Mouse (Mus musculus) myocyte (in vitro differentiated cells): ENCODE results near the gene Camk1d.
"Not testable (repeated sequence)": the region's sequence is repeated elsewhere in the genome, so short reads cannot be mapped to it uniquely, and the experiment has no call there.

ENCODE experiments used
- CEBPB ChIP-seq: IDR thresholded peaks from 2 replicates; pipeline ENCODE4 v1.6.1; 2011; ENCODE audit warnings: mild to moderate bottlenecking, moderate library complexity; ENCODE audit not compliant: poor library complexity, insufficient read depth, severe bottlenecking
- E2F4 ChIP-seq: IDR thresholded peaks from one replicate; pipeline ENCODE4 v1.6.1; 2011; ENCODE audit warnings: mild to moderate bottlenecking, control low read depth, moderate library complexity; ENCODE audit not compliant: insufficient read depth
- MAX ChIP-seq: IDR thresholded peaks from one replicate; pipeline ENCODE4 v1.6.1; 2011; ENCODE audit warnings: low read depth, mild to moderate bottlenecking, control low read depth
- MYOD1 ChIP-seq, 3 experiments: IDR thresholded peaks; one replicate each; pipeline ENCODE4 v1.6.1; 2011; ENCODE audit warnings: control low read depth in 2 of 3, low read depth in 2 of 3, mild to moderate bottlenecking in 2 of 3, moderate library complexity in 1 of 3; ENCODE audit not compliant: insufficient read length in 2 of 3, control insufficient read depth in 1 of 3
- MYOG ChIP-seq, 3 experiments: IDR thresholded peaks; one replicate each; pipeline ENCODE4 v1.6.1; 2011; ENCODE audit warnings: control low read depth in 2 of 3, low read depth in 2 of 3, mild to moderate bottlenecking in 2 of 3; ENCODE audit not compliant: insufficient read length in 2 of 3, control insufficient read depth in 1 of 3, insufficient read depth in 1 of 3
- POLR2A ChIP-seq: IDR thresholded peaks from one replicate; pipeline ENCODE4 v1.6.1; 2011; ENCODE audit warnings: low read depth, mild to moderate bottlenecking, control low read depth, moderate library complexity; ENCODE audit not compliant: insufficient read length
- POLR2AphosphoS2 ChIP-seq: IDR thresholded peaks from one replicate; pipeline ENCODE4 v1.6.1; 2011; ENCODE audit warnings: low read depth, control low read depth; ENCODE audit not compliant: insufficient read length
- SRF ChIP-seq: IDR thresholded peaks from one replicate; pipeline ENCODE4 v1.6.1; 2011; ENCODE audit warnings: low read depth; ENCODE audit not compliant: control insufficient read depth, insufficient read length
- TCF12 ChIP-seq: IDR thresholded peaks from one replicate; pipeline ENCODE4 v1.6.1; 2011; ENCODE audit warnings: mild to moderate bottlenecking, control low read depth; ENCODE audit not compliant: poor library complexity, insufficient read depth, severe bottlenecking
- TCF3 ChIP-seq: IDR thresholded peaks from one replicate; pipeline ENCODE4 v1.6.1; 2011; ENCODE audit warnings: low read depth, control low read depth; ENCODE audit not compliant: insufficient read length
- USF1 ChIP-seq: IDR thresholded peaks from one replicate; pipeline ENCODE4 v1.6.1; 2011; ENCODE audit warnings: low read depth, mild to moderate bottlenecking, control low read depth, moderate library complexity

GRCm38 (mm10) chr2:5378922-5379321 lies 335.4 kb downstream of the Camk1d start:
- TF ChIP-seq POLR2A; USF1; SRF; MYOD1 (IDR thresholded peaks at IDR 0.05; ENCODE audit: control insufficient read depth in 1 of 3, insufficient read length in 2 of 3, low read depth in 2 of 3); POLR2AphosphoS2; TCF12; MAX; MYOG (IDR thresholded peaks at IDR 0.05; ENCODE audit: control insufficient read depth in 1 of 3, insufficient read depth in 1 of 3, insufficient read length in 2 of 3, low read depth in 2 of 3); CEBPB; TCF3; E2F4: not testable (repeated sequence)
